Mouse (Mus musculus): ENCODE measurements around the gene Ccl25.
"Not testable (repeated sequence)": the region's sequence is repeated elsewhere in the genome, so short reads cannot be mapped to it uniquely, and the experiment has no call there.

Ccl25 gene

GRCm38 (mm10) chr8:4347661-4348060 lies 22.7 kb downstream of the Ccl25 start:
- DNase-seq: no peak

- DNase-seq: no peak
These were observed 23.3 kb downstream of the Ccl25 start for GRCm38 (mm10) chr8:4348275-4348674.

- DNase-seq: no peak
These were observed 24.3 kb downstream of the Ccl25 start for GRCm38 (mm10) chr8:4349335-4349734.

- no peak for DNase-seq
These were observed 25.6 kb downstream of the Ccl25 start for GRCm38 (mm10) chr8:4350618-4351017.

- not testable (repeated sequence) for DNase-seq
These were observed 27.6 kb downstream of the Ccl25 start for GRCm38 (mm10) chr8:4352562-4352961.

- no peak for DNase-seq
These were observed 28.7 kb downstream of the Ccl25 start for GRCm38 (mm10) chr8:4353741-4354140.

- no peak for DNase-seq
These were observed 29.5 kb downstream of the Ccl25 start for GRCm38 (mm10) chr8:4354516-4354915.

- DNase-seq: no peak
These were observed 30.4 kb downstream of the Ccl25 start for GRCm38 (mm10) chr8:4355455-4355854.

- no peak for DNase-seq
These were observed 34.4 kb downstream of the Ccl25 start for GRCm38 (mm10) chr8:4359362-4359761.

GRCm38 (mm10) chr8:4360922-4361321 lies 35.9 kb downstream of the Ccl25 start:
- DNase-seq: no peak

GRCm38 (mm10) chr8:4366189-4366588 lies 41.2 kb downstream of the Ccl25 start:
- no peak for DNase-seq

GRCm38 (mm10) chr8:4367808-4368207 lies 42.8 kb downstream of the Ccl25 start:
- DNase-seq: peak; percentile 20

GRCm38 (mm10) chr8:4368470-4368869 lies 43.5 kb downstream of the Ccl25 start:
- DNase-seq: no peak

GRCm38 (mm10) chr8:4370078-4370477 lies 45.1 kb downstream of the Ccl25 start:
- no peak for DNase-seq

- DNase-seq: no peak
These were observed 47.6 kb downstream of the Ccl25 start for GRCm38 (mm10) chr8:4372657-4373056.

- DNase-seq: no peak
These were observed 76.4 kb downstream of the Ccl25 start for GRCm38 (mm10) chr8:4401442-4401841.

GRCm38 (mm10) chr8:4403960-4404879 lies 79.2 kb downstream of the Ccl25 start:
- no peak for DNase-seq

- DNase-seq: no peak
These were observed 79.9 kb downstream of the Ccl25 start for GRCm38 (mm10) chr8:4404880-4405261.

- not testable (repeated sequence) for DNase-seq
These were observed 83.4 kb downstream of the Ccl25 start for GRCm38 (mm10) chr8:4408425-4408824.

Measured in right cerebral cortex, postnatal 25 days (tissue).